Mouse (Mus musculus) limb, embryonic 13.5 days (tissue): ENCODE measurements at regions not wholly inside any gene's neighbourhood (a gene's known extent, or its start where the extent isn't known, plus 50 kb on each side); places are given as distances from the start of the nearest gene placed in this dataset.

ENCODE experiments used
- ATAC-seq: fragments of 200-750 bp; cut with Nextera tagmentation; 2 replicates; pipeline ENCODE4 v1.8.0; 2017; ENCODE audit warnings: low read depth, moderate number of reproducible peaks, moderate TSS enrichment; ENCODE audit not compliant: low FRiP score
- H3K27ac ChIP-seq: fragments of 300-500 bp; sonication (generic); 2 replicates; pipeline ENCODE4 v1.5.1; 2015; ENCODE audit warnings: inconsistent platforms, mild to moderate bottlenecking, moderate library complexity
- H3K27me3 ChIP-seq: fragments of 300-500 bp; sonication (generic); 2 replicates; pipeline ENCODE4 v1.6.1; 2015; ENCODE audit warnings: mild to moderate bottlenecking, inconsistent platforms
- H3K36me3 ChIP-seq: fragments of 300-500 bp; sonication (generic); 2 replicates; pipeline ENCODE4 v1.6.1; 2015; ENCODE audit warnings: inconsistent platforms, mild to moderate bottlenecking, moderate library complexity
- H3K4me1 ChIP-seq: fragments of 300-500 bp; sonication (generic); 2 replicates; pipeline ENCODE4 v1.6.1; 2015; ENCODE audit warnings: inconsistent platforms
- H3K4me2 ChIP-seq: fragments of 300-500 bp; sonication (generic); replicated peaks from 2 replicates; pipeline ENCODE4 v1.6.1; 2015; ENCODE audit warnings: inconsistent platforms, mild to moderate bottlenecking, moderate library complexity
- H3K4me3 ChIP-seq: fragments of 300-500 bp; sonication (generic); 2 replicates; pipeline ENCODE4 v1.5.1; 2015; ENCODE audit warnings: moderate library complexity, mild to moderate bottlenecking, inconsistent platforms
- H3K9ac ChIP-seq: fragments of 300-500 bp; sonication (generic); 2 replicates; pipeline ENCODE4 v1.6.1; 2015; ENCODE audit warnings: mild to moderate bottlenecking, inconsistent platforms
- H3K9me3 ChIP-seq: fragments of 300-500 bp; sonication (generic); 2 replicates; pipeline ENCODE4 v1.6.1; 2016; ENCODE audit warnings: inconsistent platforms
- WGBS: fragments of 180-500 bp; shearing (Covaris S2); methylation state at CpG from one replicate; pipeline ENCODE4 v1.1.7; 2015; 5-methylcytosine and 5-hydroxymethylcytosine counted together

- Histone ChIP-seq H3K4me2 (peak overlapping the region; percentile 38), H3K27me3 (peaks cover 6% of the 10 kb centered on the region; the same call in 1 of the 2 replicates), H3K36me3 (no peaks in the 10 kb centered on the region), H3K4me3 (0 out of 2 replicates have a peak overlapping the region, but pooled peaks have one; percentile 3), H3K27ac (no peak overlapping the region), H3K9ac (no peak overlapping the region), H3K9me3 (0 out of 2 replicates have a peak, but pooled peaks cover 5% of the 10 kb centered on the region), H3K4me1 (peaks cover 14% of the 10 kb centered on the region)
- 32% methylated on average over 20 of the region's 22 CpGs for WGBS
- peak; percentile 44 for ATAC-seq
These were observed 443.7 kb upstream of the Smim15 start for GRCm38 (mm10) chr13:107600331-107601131.

- Histone ChIP-seq H3K36me3 (no peaks in the 10 kb centered on the region), H3K9ac (no peak overlapping the region), H3K4me1 (peaks cover 14% of the 10 kb centered on the region), H3K9me3 (0 out of 2 replicates have a peak, but pooled peaks cover 5% of the 10 kb centered on the region), H3K27ac (no peak overlapping the region), H3K27me3 (peaks cover 6% of the 10 kb centered on the region; the same call in 1 of the 2 replicates), H3K4me2 (no peak overlapping the region), H3K4me3 (no peak overlapping the region)
- WGBS, result 53% methylated on average over 4 of the region's 4 CpGs
- no peak for ATAC-seq
These were observed 445.1 kb upstream of the Smim15 start for GRCm38 (mm10) chr13:107599094-107599644.

- no peak for ATAC-seq
- no peak overlapping the region for H3K27ac ChIP-seq
- 0 out of 2 replicates have a peak, but pooled peaks cover 1% of the 10 kb centered on the region for H3K9me3 ChIP-seq
- H3K9ac ChIP-seq, result no peak overlapping the region
- H3K4me3 ChIP-seq, result no peak overlapping the region
- H3K4me2 ChIP-seq, result no peak overlapping the region
- H3K36me3 ChIP-seq, result no peaks in the 10 kb centered on the region
- H3K27me3 ChIP-seq, result peaks cover 6% of the 10 kb centered on the region; the same call in 1 of the 2 replicates
- WGBS, result 76% methylated on average over 1 of the region's 1 CpGs
- H3K4me1 ChIP-seq, result peaks cover 14% of the 10 kb centered on the region
These were observed 445.9 kb upstream of the Smim15 start for GRCm38 (mm10) chr13:107598391-107598790.

GRCm38 (mm10) chr13:107597217-107597616 lies 447.0 kb upstream of the Smim15 start:
- WGBS, result 42% methylated on average over 2 of the region's 2 CpGs
- H3K9me3 ChIP-seq, result no peaks in the 10 kb centered on the region
- no peak overlapping the region for H3K4me3 ChIP-seq
- no peak overlapping the region for H3K27ac ChIP-seq
- peaks cover 14% of the 10 kb centered on the region for H3K4me1 ChIP-seq
- ATAC-seq, result no peak
- H3K36me3 ChIP-seq, result no peaks in the 10 kb centered on the region
- no peak overlapping the region for H3K9ac ChIP-seq
- H3K4me2 ChIP-seq, result no peak overlapping the region
- peaks cover 5% of the 10 kb centered on the region; the same call in 1 of the 2 replicates for H3K27me3 ChIP-seq

- Histone ChIP-seq H3K36me3 (no peaks in the 10 kb centered on the region), H3K4me3 (no peak overlapping the region), H3K9me3 (no peaks in the 10 kb centered on the region), H3K4me1 (peaks cover 14% of the 10 kb centered on the region), H3K27ac (no peak overlapping the region), H3K4me2 (no peak overlapping the region), H3K27me3 (0 out of 2 replicates have a peak, but pooled peaks cover 3% of the 10 kb centered on the region), H3K9ac (no peak overlapping the region)
- WGBS, result 69% methylated on average over 2 of the region's 2 CpGs
- ATAC-seq, result no peak
These were observed 448.1 kb upstream of the Smim15 start for GRCm38 (mm10) chr13:107596183-107596582.

GRCm38 (mm10) chr13:107588399-107589002 lies 455.7 kb upstream of the Smim15 start:
- Histone ChIP-seq H3K4me2 (no peak overlapping the region), H3K36me3 (no peaks in the 10 kb centered on the region), H3K9me3 (no peaks in the 10 kb centered on the region), H3K4me3 (no peak overlapping the region), H3K9ac (no peak overlapping the region), H3K27me3 (no peaks in the 10 kb centered on the region), H3K27ac (no peak overlapping the region), H3K4me1 (no peaks in the 10 kb centered on the region)
- WGBS, result 66% methylated on average over 9 of the region's 9 CpGs
- ATAC-seq, result no peak

- H3K9me3 ChIP-seq, result no peaks in the 10 kb centered on the region
- no peaks in the 10 kb centered on the region for H3K4me1 ChIP-seq
- no peak overlapping the region for H3K27ac ChIP-seq
- 66% methylated on average over 8 of the region's 8 CpGs for WGBS
- H3K9ac ChIP-seq, result no peak overlapping the region
- no peak for ATAC-seq
- H3K27me3 ChIP-seq, result no peaks in the 10 kb centered on the region
- H3K4me2 ChIP-seq, result no peak overlapping the region
- H3K4me3 ChIP-seq, result no peak overlapping the region
- no peaks in the 10 kb centered on the region for H3K36me3 ChIP-seq
These were observed 456.6 kb upstream of the Smim15 start for GRCm38 (mm10) chr13:107587678-107588077.

- Histone ChIP-seq H3K4me1 (no peaks in the 10 kb centered on the region), H3K9me3 (no peaks in the 10 kb centered on the region), H3K36me3 (no peaks in the 10 kb centered on the region), H3K27ac (no peak overlapping the region), H3K4me2 (no peak overlapping the region), H3K27me3 (no peaks in the 10 kb centered on the region), H3K9ac (no peak overlapping the region), H3K4me3 (no peak overlapping the region)
- 91% methylated on average over 9 of the region's 9 CpGs for WGBS
- no peak for ATAC-seq
These were observed 458.3 kb upstream of the Smim15 start for GRCm38 (mm10) chr13:107585936-107586335.

GRCm38 (mm10) chr13:107585353-107585752 lies 458.9 kb upstream of the Smim15 start:
- H3K27ac ChIP-seq, result no peak overlapping the region
- 63% methylated on average over 4 of the region's 4 CpGs for WGBS
- no peak overlapping the region for H3K4me2 ChIP-seq
- no peaks in the 10 kb centered on the region for H3K36me3 ChIP-seq
- H3K9ac ChIP-seq, result no peak overlapping the region
- ATAC-seq, result no peak
- no peak overlapping the region for H3K4me3 ChIP-seq
- no peaks in the 10 kb centered on the region for H3K4me1 ChIP-seq
- H3K9me3 ChIP-seq, result no peaks in the 10 kb centered on the region
- H3K27me3 ChIP-seq, result no peaks in the 10 kb centered on the region

- H3K9ac ChIP-seq, result no peak overlapping the region
- no peak overlapping the region for H3K4me2 ChIP-seq
- no peak for ATAC-seq
- no peak overlapping the region for H3K4me3 ChIP-seq
- WGBS, result 90% methylated on average over 6 of the region's 6 CpGs
- no peaks in the 10 kb centered on the region for H3K4me1 ChIP-seq
- no peaks in the 10 kb centered on the region for H3K27me3 ChIP-seq
- no peak overlapping the region for H3K27ac ChIP-seq
- no peaks in the 10 kb centered on the region for H3K36me3 ChIP-seq
- H3K9me3 ChIP-seq, result no peaks in the 10 kb centered on the region
These were observed 465.3 kb upstream of the Smim15 start for GRCm38 (mm10) chr13:107578968-107579367.

GRCm38 (mm10) chr13:107577809-107578208 lies 466.4 kb upstream of the Smim15 start:
- H3K27ac ChIP-seq, result no peak overlapping the region
- no peaks in the 10 kb centered on the region for H3K27me3 ChIP-seq
- no peak overlapping the region for H3K4me3 ChIP-seq
- no peaks in the 10 kb centered on the region for H3K4me1 ChIP-seq
- WGBS, result 75% methylated on average over 8 of the region's 8 CpGs
- no peak for ATAC-seq
- no peak overlapping the region for H3K9ac ChIP-seq
- no peaks in the 10 kb centered on the region for H3K36me3 ChIP-seq
- H3K4me2 ChIP-seq, result no peak overlapping the region
- H3K9me3 ChIP-seq, result no peaks in the 10 kb centered on the region

GRCm38 (mm10) chr13:107577272-107577671 lies 467.0 kb upstream of the Smim15 start:
- H3K9ac ChIP-seq, result no peak overlapping the region
- no peaks in the 10 kb centered on the region for H3K9me3 ChIP-seq
- H3K27me3 ChIP-seq, result no peaks in the 10 kb centered on the region
- no peaks in the 10 kb centered on the region for H3K4me1 ChIP-seq
- H3K4me2 ChIP-seq, result no peak overlapping the region
- H3K36me3 ChIP-seq, result no peaks in the 10 kb centered on the region
- no peak overlapping the region for H3K4me3 ChIP-seq
- 75% methylated on average over 4 of the region's 4 CpGs for WGBS
- H3K27ac ChIP-seq, result no peak overlapping the region
- ATAC-seq, result no peak
